Mouse (Mus musculus): ENCODE measurements around the gene Srcin1.

DNA sequence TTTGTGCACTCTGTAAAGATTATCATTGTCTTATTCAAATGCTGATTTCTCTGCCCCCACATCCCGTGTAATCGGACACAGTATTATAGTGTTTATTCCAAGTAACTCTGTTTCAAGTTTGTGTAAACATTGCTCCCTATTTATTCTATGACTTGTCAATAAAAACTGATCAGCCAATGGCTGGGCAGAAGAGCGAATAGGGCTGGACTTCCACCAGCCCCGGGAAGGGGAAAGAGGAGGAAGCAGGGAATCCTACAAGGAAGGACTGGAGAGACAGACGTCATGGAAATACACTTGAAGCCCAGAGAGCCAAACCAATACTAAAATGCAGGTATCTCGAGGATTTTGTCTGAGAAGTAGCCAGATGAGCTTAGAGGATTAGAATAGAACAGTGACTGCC, 18.1 kb upstream of the Srcin1 start:
- TF ChIP-seq CTCF (IDR thresholded peaks at IDR 0.05; ENCODE audit: borderline replicate concordance, control insufficient read depth, extremely low read depth, insufficient read depth, low read length, poor library complexity) (no peak), POLR2A (IDR thresholded peaks at IDR 0.05; ENCODE audit: control insufficient read depth, extremely low read depth, insufficient read depth, low read length, poor library complexity) (no peak)
